Mouse (Mus musculus): ENCODE measurements around the gene Sstr2.

The Sstr2 gene

GRCm38 (mm10) chr11:113619420-113620080 is 408 bp downstream of the Sstr2 start:
- DNase-seq (ENCODE audit: low read depth, low spot score): no peak

GRCm38 (mm10) chr11:113621001-113621400 is 1.9 kb downstream of the Sstr2 start:
- DNase-seq (ENCODE audit: low read depth, low spot score): no peak

- no peak for DNase-seq (ENCODE audit: low read depth, low spot score)
These were observed 2.9 kb downstream of the Sstr2 start for GRCm38 (mm10) chr11:113622028-113622427.

GRCm38 (mm10) chr11:113625437-113625836 is 6.3 kb downstream of the Sstr2 start:
- no peak for DNase-seq (ENCODE audit: low read depth, low spot score)

GRCm38 (mm10) chr11:113627785-113628184 is 8.6 kb downstream of the Sstr2 start:
- no peak for DNase-seq (ENCODE audit: low read depth, low spot score)

GRCm38 (mm10) chr11:113630642-113631041 is 11.5 kb downstream of the Sstr2 start:
- DNase-seq (ENCODE audit: low read depth, low spot score): no peak

- DNase-seq (ENCODE audit: low read depth, low spot score): no peak
These were observed 12.2 kb downstream of the Sstr2 start for GRCm38 (mm10) chr11:113631302-113631701.

GRCm38 (mm10) chr11:113631862-113632261 is 12.7 kb downstream of the Sstr2 start:
- no peak for DNase-seq (ENCODE audit: low read depth, low spot score)

- DNase-seq (ENCODE audit: low read depth, low spot score): no peak
These were observed 13.2 kb downstream of the Sstr2 start for GRCm38 (mm10) chr11:113632303-113632702.

- no peak for DNase-seq (ENCODE audit: low read depth, low spot score)
These were observed 14.3 kb downstream of the Sstr2 start for GRCm38 (mm10) chr11:113633398-113633797.

GRCm38 (mm10) chr11:113634699-113635121 is 15.6 kb downstream of the Sstr2 start:
- no peak for DNase-seq (ENCODE audit: low read depth, low spot score)

- DNase-seq (ENCODE audit: low read depth, low spot score): no peak
These were observed 19.5 kb downstream of the Sstr2 start for GRCm38 (mm10) chr11:113638680-113639079.

- DNase-seq (ENCODE audit: low read depth, low spot score): no peak
These were observed 26.0 kb downstream of the Sstr2 start for GRCm38 (mm10) chr11:113645181-113645580.

GRCm38 (mm10) chr11:113648152-113648551 is 29.0 kb downstream of the Sstr2 start:
- DNase-seq (ENCODE audit: low read depth, low spot score): peak; percentile 71

GRCm38 (mm10) chr11:113648690-113649352 is 29.7 kb downstream of the Sstr2 start, which contains the start of gene Cog1:
Gene Cog1, plus strand, starts transcription at chr11:113649169.
- DNase-seq (ENCODE audit: low read depth, low spot score): no peak

GRCm38 (mm10) chr11:113649353-113650210 is 30.4 kb downstream of the Sstr2 start, which contains the start of gene Slc39a11:
Gene Slc39a11, minus strand, starts transcription at chr11:113650079.
- peak; percentile 45 for DNase-seq (ENCODE audit: low read depth, low spot score)

GRCm38 (mm10) chr11:113651206-113651906 is 32.2 kb downstream of the Sstr2 start:
- no peak for DNase-seq (ENCODE audit: low read depth, low spot score)

- no peak for DNase-seq (ENCODE audit: low read depth, low spot score)
These were observed 32.7 kb downstream of the Sstr2 start for GRCm38 (mm10) chr11:113651907-113652273.

- no peak for DNase-seq (ENCODE audit: low read depth, low spot score)
These were observed 33.4 kb downstream of the Sstr2 start for GRCm38 (mm10) chr11:113652516-113652915.

- DNase-seq (ENCODE audit: low read depth, low spot score): no peak
These were observed 35.0 kb downstream of the Sstr2 start for GRCm38 (mm10) chr11:113654105-113654504.

- no peak for DNase-seq (ENCODE audit: low read depth, low spot score)
These were observed 35.6 kb downstream of the Sstr2 start for GRCm38 (mm10) chr11:113654561-113655270.
